Mouse (Mus musculus) MN1 (cell line): ENCODE results near the gene Pcdh15.

ENCODE experiments used
- DNase-seq: peaks from one replicate; pipeline ENCODE4 v3.0.0-alpha.2; 2016; ENCODE audit warnings: low spot score

Pcdh15 gene

DNA sequence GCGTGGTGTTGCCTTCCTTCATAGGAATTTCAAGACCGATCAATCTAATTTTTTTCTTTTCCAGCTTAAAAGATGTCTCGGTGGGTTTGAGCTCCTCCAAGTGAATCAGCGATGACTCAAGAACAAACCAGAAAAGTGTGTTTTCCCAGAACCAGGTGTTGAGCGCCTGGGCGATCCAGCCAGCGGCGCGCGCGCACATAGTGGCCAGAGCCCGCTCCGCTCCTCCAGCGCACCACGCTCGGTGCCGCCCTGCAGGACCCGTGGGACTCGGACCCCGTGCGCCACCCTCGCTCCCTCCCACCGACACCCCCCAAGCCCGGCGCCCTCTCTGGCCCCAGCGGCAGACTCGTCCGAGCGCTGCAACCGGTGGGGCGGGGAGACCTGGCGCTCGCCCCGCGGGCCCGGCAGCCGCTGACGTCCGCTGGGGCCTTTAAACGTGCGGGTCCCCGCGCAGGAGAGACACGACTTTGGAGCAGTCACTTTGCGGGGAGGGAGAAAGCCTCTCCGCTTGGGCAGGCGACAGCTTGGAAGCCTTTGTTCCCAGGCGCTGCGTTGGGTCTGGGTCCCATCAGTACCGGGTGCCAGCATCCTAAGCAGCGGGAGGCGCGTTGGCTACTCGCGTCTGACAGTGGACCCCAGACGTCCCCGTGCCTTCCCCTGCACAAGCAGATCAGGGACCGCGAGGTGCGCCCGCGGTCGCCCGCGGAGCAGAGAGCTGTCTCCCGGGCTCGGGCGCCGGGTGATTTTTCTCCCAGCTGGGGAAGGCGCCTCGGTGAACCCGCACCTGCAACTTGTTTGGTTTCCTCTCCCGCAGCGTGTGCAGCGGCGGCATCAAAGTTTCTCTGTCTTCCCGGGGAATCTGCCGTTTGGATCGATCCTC lies at the start of gene Pcdh15:
Gene Pcdh15, plus strand, starts transcription at position 377 of the 880 bp plus-strand sequence.
- DNase-seq: no peak

DNA sequence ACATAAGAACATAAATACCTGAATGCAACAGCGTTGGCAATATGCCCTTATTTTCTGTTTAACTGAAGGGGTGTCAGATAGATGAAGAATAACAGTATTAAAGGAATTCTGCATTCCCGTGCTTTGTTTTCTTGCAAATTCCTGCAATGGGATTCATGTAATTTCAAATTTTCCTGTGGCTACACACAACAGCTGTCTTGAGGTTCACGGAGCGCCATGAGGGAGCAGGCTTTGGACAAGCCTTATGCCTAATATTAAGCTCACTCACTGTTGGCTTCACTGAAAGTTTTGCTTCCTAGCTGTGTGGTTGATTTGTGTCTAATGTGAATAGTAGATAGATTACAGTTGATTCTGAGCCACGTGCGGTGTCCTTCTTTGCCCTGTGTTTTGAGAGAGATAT lies 47.1 kb upstream of the Pcdh15 start:
- no peak for DNase-seq

GRCm38 (mm10) chr10:73059726-73060230 lies 39.4 kb upstream of the Pcdh15 start:
- no peak for DNase-seq

- DNase-seq: no peak
Measured at GRCm38 (mm10) chr10:73086703-73087102, 12.4 kb upstream of the Pcdh15 start.

- DNase-seq: no peak
Measured at GRCm38 (mm10) chr10:73096531-73097135, 2.5 kb upstream of the Pcdh15 start.

GRCm38 (mm10) chr10:73097176-73097575 lies 2.0 kb upstream of the Pcdh15 start:
- no peak for DNase-seq

GRCm38 (mm10) chr10:73097979-73098378 lies 1.2 kb upstream of the Pcdh15 start:
- DNase-seq: no peak

GRCm38 (mm10) chr10:73099846-73100241 lies 702 bp downstream of the Pcdh15 start:
- DNase-seq: no peak

GRCm38 (mm10) chr10:73103383-73103994 lies 4.3 kb downstream of the Pcdh15 start:
- DNase-seq: no peak

GRCm38 (mm10) chr10:73105893-73106292 lies 6.8 kb downstream of the Pcdh15 start:
- DNase-seq: no peak

GRCm38 (mm10) chr10:73137985-73138384 lies 38.8 kb downstream of the Pcdh15 start:
- no peak for DNase-seq

GRCm38 (mm10) chr10:73147543-73147942 lies 48.4 kb downstream of the Pcdh15 start:
- no peak for DNase-seq

- no peak for DNase-seq
Measured at GRCm38 (mm10) chr10:73147978-73148377, 48.8 kb downstream of the Pcdh15 start.

GRCm38 (mm10) chr10:73154544-73154943 lies 55.4 kb downstream of the Pcdh15 start:
- DNase-seq: no peak

GRCm38 (mm10) chr10:73161757-73162156 lies 62.6 kb downstream of the Pcdh15 start:
- no peak for DNase-seq

DNA sequence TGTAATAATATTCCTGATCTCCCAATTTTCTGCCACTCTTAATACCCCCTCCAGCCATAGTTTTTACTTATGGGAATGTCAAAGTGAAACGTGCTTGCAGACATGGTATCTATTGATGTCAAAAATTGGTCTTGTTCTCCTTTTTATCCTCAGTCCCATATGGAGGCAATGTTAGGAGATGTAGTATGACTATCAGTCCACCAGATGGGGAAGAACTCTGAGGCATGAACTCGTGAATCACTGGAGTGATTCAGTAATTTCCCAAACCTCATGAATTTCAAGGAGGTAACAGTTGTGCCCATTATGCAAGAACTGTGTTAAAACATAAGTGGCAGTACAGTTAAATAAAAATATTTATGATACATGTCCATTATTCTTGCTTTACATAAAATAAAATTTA lies 116.9 kb downstream of the Pcdh15 start:
- no peak for DNase-seq

DNA sequence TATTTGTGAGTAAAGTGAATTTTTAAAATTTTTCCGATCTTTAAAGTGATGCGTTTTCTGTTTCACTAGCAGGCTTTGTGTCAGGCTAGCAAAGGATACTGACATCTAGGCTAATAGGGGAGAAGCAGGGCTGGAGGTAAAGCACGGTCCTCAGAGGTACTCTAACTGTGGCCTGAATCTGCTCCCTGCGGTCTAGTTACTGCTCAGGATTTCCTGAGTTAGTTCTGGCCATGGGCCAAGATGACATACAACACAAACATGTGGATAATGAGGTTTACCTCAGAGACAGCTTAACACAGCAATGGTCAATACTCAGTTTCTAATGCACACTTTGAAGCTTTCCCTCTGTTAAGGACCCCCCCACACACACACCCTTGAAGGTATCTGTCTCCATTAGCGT lies 143.2 kb downstream of the Pcdh15 start:
- DNase-seq: no peak

DNA sequence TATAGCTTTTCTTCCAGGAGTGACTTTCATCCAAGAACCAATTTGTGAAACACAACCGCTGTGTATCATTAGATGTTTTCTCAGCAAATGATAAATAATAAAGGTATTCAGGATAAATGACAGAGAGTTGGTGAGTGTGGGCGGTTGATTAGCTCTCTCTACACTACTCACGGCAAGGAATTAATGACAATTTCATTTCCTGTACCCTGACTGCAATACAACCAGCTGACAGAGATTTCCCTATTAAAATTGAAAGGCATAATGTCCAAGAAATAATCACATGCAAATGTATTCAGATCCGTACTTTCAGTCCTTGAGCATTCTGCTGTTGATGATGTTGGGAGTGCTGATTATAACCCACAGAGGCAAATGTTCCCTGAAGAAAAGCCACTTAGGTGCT lies 181.3 kb downstream of the Pcdh15 start:
- no peak for DNase-seq

GRCm38 (mm10) chr10:73296456-73296855 lies 197.3 kb downstream of the Pcdh15 start:
- DNase-seq: no peak

GRCm38 (mm10) chr10:73301951-73302350 lies 202.8 kb downstream of the Pcdh15 start:
- DNase-seq: no peak

DNA sequence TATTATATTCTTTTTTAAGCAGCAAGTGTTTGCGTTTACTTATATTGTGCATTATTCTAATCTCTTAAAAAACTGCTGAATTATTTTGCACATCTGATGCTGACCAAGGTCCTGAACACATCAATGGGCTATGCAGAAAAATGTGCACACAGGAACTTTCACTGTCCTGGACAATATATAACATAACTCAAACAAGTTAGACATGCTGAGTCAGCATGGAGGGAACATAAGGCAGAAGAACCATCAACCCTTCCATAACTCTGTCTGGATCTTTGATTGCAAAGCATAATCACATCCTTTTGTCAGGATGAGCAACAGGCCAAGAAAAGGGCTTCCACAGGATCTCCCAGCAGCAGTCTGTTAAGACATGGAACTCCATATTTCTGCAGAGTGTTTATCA lies 207.5 kb downstream of the Pcdh15 start:
- no peak for DNase-seq

DNA sequence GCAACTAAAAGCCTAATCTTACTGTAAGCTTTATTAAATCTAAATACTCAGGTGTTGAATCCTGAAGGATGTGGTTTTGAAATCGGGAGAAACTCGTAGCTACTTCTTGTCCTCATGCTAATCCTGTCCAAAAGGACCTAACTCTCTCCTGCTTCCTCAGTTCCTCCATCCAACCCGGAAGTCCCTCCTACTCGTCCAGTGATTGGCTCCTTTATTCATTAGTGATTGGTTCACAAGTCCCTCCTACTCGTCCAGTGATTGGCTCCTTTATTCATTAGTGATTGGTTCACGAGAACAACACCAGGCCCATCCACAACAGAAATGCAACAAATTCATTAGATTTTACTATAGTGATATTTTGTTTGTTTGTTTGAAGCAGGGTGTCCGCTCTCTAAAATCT lies 227.7 kb downstream of the Pcdh15 start:
- no peak for DNase-seq

GRCm38 (mm10) chr10:73333426-73333825 lies 234.3 kb downstream of the Pcdh15 start:
- no peak for DNase-seq
